Mouse (Mus musculus): ENCODE results near the gene Sema5a. TPM values are rescaled to one million over a fixed set of nuclear protein-coding genes. Genes with fewer than 3 reads are reported as not detected.

Sema5a gene
- polyA plus RNA-seq, 1 experiment from 2014 or later: 3.0 TPM

DNA sequence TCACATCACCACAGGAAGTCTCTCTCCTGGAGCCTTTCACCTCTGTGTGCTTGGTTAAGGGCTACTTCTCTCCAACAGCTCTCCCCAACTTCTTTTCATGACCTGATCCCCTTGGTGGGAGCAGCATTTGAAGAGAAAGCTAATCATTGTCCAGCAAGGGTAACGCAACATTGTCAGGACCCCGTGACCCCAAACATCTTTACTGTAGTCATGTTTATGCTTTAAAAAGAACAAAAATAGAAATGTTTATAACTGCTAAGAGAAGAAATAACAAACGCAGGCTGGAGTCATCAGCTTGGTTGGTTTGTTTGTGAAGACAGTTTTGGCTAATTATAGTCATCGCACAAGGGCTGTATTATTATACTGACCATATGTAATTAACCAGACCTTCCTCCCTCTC lies 198.1 kb downstream of the Sema5a start:
- 87% methylated on average over 4 of the region's 4 CpGs for WGBS
- no peak overlapping the region for H3K27ac ChIP-seq (replicated peaks)
- H3K9me3 ChIP-seq (replicated peaks): no peaks in the 10 kb centered on the region

DNA sequence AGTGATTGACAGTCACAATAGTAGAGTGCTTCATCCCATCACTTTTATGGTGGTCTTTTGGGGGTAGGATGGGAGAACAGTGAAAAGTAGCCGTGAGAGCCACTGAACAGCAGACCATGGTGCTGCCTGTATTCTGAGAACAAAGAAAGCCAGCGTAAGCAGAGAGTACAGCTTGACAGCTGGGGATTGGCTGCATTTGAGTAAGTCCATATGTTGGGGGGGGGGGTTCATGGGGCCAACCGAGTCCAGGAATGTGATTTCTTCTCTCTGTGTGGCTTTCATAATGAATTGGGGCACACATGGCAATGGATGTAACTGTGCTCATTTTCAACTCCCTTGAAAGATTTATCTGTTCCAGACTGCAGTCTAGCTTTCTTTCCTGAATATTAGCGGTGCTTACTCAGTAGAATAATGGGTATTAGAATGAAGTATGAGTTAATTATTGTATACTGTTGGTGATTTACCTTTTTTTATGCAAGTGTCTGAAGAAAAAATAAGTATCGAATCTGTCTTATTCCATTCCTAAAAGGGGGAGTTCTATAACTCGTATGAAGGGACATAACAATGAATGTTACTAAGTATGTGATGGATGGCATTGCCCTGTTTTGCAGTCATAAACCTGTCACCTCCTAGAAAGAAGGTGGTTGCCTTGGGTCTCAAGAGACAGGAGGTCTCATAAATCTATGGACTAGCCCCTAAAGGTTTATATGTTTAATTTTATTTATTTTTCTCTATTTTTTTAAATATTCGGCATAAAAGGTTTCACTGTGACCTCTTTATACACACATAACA lies 203.1 kb downstream of the Sema5a start:
- no peaks in the 10 kb centered on the region for H3K4me1 ChIP-seq

More for the DNA sequence above, 198.1 kb downstream of the Sema5a start:
- H3K4me3 ChIP-seq: no peak overlapping the region
- H3K4me1 ChIP-seq: no peaks in the 10 kb centered on the region
- DNase-seq (ENCODE audit: low spot score): no peak
- H3K27me3 ChIP-seq (ENCODE audit: low read depth, poor library complexity, severe bottlenecking): no peaks in the 10 kb centered on the region
- no peaks in the 10 kb centered on the region for H3K36me3 ChIP-seq

DNA sequence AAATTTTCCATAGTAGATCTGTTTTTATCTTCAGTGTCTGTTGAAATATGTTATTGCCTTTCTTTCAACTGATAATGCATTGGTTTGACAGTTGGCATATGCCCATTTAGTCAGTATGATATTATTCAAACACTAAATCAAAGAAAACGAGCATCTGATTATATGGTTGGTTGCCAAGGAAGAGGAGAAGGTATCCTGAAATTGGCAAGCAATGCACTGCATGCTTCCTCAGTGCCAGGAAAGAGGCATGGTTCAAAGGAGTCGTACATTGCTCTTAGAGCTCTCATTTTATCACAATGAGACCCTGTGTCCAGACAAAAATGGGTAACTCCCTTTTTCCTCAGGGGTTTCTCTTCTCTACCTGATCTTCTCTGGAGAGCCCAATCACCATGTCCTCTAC lies 214.4 kb downstream of the Sema5a start:
- Histone ChIP-seq H3K27ac (replicated peaks) (no peak overlapping the region), H3K9me3 (replicated peaks) (no peaks in the 10 kb centered on the region), H3K4me3 (no peak overlapping the region), H3K4me1 (no peaks in the 10 kb centered on the region), H3K27me3 (ENCODE audit: low read depth, poor library complexity, severe bottlenecking) (no peaks in the 10 kb centered on the region), H3K36me3 (no peaks in the 10 kb centered on the region)
- no peak for DNase-seq (ENCODE audit: low spot score)
- 74% methylated on average over 2 of the region's 2 CpGs for WGBS

More for the DNA sequence above, 203.1 kb downstream of the Sema5a start:
- Histone ChIP-seq H3K9me3 (replicated peaks) (no peaks in the 10 kb centered on the region), H3K27ac (replicated peaks) (0 out of 2 replicates have a peak overlapping the region, but pooled peaks have one; percentile 46), H3K4me3 (no peak overlapping the region), H3K36me3 (no peaks in the 10 kb centered on the region), H3K27me3 (ENCODE audit: low read depth, poor library complexity, severe bottlenecking) (no peaks in the 10 kb centered on the region)
- no peak for DNase-seq (ENCODE audit: low spot score)
- WGBS: 76% methylated on average over 7 of the region's 7 CpGs

DNA sequence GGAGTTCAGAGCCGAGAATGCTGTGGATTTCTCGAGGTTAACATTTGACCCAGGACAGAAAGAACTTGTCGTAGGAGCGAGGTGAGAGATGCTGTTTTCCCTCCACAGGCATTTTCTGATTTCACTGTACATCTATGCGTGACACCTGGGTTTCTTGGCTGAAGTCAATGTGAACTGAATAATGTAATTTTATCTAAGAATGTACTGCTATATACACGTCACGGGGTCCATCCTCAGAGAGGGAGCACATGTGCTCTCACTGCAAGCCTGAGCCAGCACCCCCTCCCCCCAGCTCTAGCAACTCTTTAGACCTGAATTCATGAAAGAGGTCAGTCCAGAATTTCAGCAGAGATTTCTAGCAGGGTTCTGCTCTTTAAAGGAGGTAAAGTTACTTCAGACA lies 215.6 kb downstream of the Sema5a start:
- 88% methylated on average over 7 of the region's 7 CpGs for WGBS
- Histone ChIP-seq H3K27me3 (ENCODE audit: low read depth, poor library complexity, severe bottlenecking) (no peaks in the 10 kb centered on the region), H3K9me3 (replicated peaks) (no peaks in the 10 kb centered on the region), H3K36me3 (no peaks in the 10 kb centered on the region), H3K27ac (replicated peaks) (no peak overlapping the region), H3K4me1 (no peaks in the 10 kb centered on the region), H3K4me3 (no peak overlapping the region)
- no peak for DNase-seq (ENCODE audit: low spot score)

DNA sequence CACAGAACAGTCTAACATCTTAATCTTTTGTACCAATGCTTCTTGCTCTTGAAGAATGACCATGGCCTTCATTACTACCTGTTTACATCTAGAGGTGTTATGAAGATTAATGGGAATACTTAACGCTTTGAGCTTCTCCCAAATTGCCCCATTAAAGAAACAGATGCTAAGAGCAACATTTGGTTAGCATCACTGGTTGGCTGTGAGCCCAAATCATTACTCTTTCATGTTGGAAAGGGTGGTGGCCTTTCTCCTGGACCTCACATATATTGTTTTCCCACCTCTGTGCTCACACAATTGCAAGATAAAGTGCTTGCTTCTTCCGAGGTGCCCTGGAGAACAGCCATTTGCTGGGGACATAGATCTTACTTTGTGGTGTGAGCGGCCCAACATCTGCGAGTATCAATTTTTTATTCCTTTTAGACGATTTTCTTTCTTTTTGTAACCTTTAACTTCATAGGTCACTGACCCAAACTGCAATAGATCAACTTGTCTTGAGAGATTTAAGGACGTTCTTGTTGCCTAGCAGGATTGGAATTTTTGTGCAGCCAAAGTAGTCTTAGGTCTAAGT lies 227.0 kb downstream of the Sema5a start:
- no peaks in the 10 kb centered on the region for H3K27me3 ChIP-seq (ENCODE audit: low read depth, poor library complexity, severe bottlenecking)
- H3K9me3 ChIP-seq (replicated peaks): no peaks in the 10 kb centered on the region
- no peak overlapping the region for H3K4me3 ChIP-seq
- no peak overlapping the region for H3K27ac ChIP-seq (replicated peaks)
- WGBS: 86% methylated on average over 6 of the region's 6 CpGs
- no peaks in the 10 kb centered on the region for H3K4me1 ChIP-seq
- H3K36me3 ChIP-seq: no peaks in the 10 kb centered on the region
- DNase-seq (ENCODE audit: low spot score): no peak

DNA sequence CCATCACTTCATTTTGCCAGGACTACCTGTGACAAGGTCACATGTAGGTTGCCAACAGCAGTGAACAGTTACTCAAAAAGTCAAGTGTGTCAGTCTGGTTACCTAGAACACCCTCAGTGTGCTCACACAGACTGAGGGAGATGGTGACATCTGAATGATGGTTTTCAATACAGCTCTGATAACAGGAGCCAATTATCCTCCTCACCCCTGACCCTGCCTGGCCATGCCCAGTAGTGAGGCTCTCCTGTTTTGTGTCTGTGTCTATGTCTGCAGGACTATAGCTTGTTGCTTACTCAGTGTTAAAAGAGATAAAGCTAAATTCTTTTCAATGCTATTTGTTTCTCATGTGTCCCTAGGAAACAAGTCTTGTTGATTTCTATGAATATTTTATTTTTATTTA lies 236.1 kb downstream of the Sema5a start:
- no peak overlapping the region for H3K27ac ChIP-seq (replicated peaks)
- no peaks in the 10 kb centered on the region for H3K4me1 ChIP-seq
- H3K27me3 ChIP-seq (ENCODE audit: low read depth, poor library complexity, severe bottlenecking): no peaks in the 10 kb centered on the region
- DNase-seq (ENCODE audit: low spot score): no peak
- no peak overlapping the region for H3K4me3 ChIP-seq
- H3K9me3 ChIP-seq (replicated peaks): no peaks in the 10 kb centered on the region
- no peaks in the 10 kb centered on the region for H3K36me3 ChIP-seq

DNA sequence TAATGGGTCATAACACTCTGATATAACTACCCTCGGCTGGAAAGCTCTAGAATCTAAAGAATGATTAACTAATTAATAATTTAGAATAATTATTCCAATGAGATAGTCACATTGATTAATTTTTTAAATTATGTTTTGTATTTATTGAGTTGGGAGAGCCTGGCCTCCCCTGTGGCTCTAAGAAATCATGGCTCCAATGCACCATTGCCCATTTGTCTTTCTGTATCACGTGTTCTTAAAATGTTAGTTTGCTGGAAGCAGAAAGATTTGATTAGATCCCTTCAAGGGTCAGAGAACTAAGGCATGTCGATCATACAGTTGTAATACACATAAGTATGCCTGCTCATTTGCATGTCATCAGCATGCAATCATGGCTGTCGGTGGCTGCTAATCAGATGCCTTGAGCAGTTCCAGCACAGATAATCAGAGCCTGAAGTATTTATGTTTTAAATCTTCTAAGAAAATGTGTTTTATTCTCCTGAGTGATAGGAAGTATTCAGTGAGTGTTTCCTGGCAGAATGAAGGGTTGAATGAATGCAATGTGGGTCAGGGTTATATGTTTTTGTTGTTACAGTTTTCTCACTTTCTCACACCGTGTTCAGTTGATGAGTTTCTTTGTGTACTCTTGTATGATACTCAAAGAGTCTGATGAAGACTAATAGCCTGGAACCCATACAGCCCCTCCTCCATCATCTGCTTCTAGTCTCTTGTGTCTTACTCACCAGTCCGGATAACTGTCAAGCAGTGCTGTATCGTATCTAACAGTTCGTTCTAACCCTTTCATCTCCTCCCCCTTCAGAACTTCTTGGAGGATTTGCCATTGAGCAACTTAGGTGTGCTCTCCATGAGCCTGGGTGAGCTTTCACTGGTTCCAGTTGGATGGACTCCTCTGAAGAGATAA lies 240.7 kb downstream of the Sema5a start:
- H3K27ac ChIP-seq (replicated peaks): no peak overlapping the region
- no peaks in the 10 kb centered on the region for H3K36me3 ChIP-seq
- no peak overlapping the region for H3K4me3 ChIP-seq
- 91% methylated on average over 8 of the region's 8 CpGs for WGBS
- H3K9me3 ChIP-seq (replicated peaks): no peaks in the 10 kb centered on the region
- no peaks in the 10 kb centered on the region for H3K4me1 ChIP-seq
- H3K27me3 ChIP-seq (ENCODE audit: low read depth, poor library complexity, severe bottlenecking): no peaks in the 10 kb centered on the region
- no peak for DNase-seq (ENCODE audit: low spot score)

DNA sequence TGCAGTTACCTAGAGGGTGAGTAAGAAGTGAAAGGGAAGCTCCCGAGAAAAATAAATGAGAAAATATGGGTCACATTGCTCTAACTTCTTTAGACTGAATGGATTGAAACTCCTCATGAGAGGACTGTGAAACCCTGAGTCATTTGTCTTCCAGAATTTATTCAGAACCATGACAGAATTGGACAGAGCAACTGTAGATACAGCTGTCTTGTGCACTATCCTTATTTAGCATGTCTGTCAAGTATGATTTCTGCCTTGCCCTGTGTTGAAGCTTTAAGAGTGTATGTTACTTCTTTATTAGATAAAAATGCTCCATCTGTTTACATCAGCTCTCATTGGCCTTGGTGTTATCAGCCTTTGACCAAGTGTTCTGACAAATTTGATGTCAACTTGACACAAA lies 243.4 kb downstream of the Sema5a start:
- Histone ChIP-seq H3K9me3 (replicated peaks) (no peaks in the 10 kb centered on the region), H3K4me3 (no peak overlapping the region), H3K27me3 (ENCODE audit: low read depth, poor library complexity, severe bottlenecking) (no peaks in the 10 kb centered on the region), H3K27ac (replicated peaks) (no peak overlapping the region), H3K4me1 (no peaks in the 10 kb centered on the region), H3K36me3 (no peaks in the 10 kb centered on the region)
- no peak for DNase-seq (ENCODE audit: low spot score)
- 82% methylated on average over 1 of the region's 1 CpGs for WGBS

DNA sequence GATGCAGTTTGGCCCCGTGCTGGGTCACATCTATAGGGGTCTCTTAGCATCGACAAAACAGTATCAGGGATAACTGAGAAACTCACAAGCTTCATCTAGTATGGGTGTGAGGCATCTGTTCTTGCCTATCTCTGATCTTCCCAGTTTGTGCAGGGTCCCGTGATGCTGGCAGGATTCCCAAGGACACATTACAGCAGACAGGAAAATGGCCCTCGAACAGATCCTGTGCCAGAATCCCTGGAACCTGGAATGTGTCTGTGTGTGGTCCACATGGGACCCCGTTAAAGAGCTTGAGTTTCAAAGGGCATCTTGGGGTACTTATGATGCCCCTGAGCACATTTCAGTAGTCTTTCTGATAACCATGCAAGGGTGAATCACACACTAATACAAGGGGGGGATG lies 249.6 kb downstream of the Sema5a start:
- Histone ChIP-seq H3K27me3 (ENCODE audit: low read depth, poor library complexity, severe bottlenecking) (no peaks in the 10 kb centered on the region), H3K36me3 (no peaks in the 10 kb centered on the region), H3K27ac (replicated peaks) (no peak overlapping the region), H3K4me3 (no peak overlapping the region), H3K9me3 (replicated peaks) (no peaks in the 10 kb centered on the region), H3K4me1 (no peaks in the 10 kb centered on the region)
- no peak for DNase-seq (ENCODE audit: low spot score)
- WGBS: 84% methylated on average over 5 of the region's 5 CpGs

DNA sequence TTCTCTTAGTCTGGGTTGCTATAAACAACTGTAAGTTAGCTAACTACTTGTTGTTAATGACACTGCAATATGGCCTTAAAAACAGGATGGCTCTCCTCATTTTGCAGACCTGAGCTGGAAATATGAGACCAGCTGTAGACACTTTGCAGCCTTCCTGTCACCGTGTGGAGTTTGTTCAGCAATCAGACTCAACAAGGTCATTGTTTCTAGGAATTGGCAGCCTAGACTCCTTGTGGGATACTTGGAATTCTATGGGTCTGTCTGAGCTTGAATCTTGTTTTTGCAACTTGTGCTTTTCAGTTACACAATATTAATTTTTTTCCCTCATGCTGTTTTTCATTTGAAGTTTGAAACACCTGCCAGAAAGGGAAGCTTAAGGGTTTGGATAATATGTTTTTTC lies 250.3 kb downstream of the Sema5a start:
- no peak overlapping the region for H3K4me3 ChIP-seq
- H3K36me3 ChIP-seq: no peaks in the 10 kb centered on the region
- no peak overlapping the region for H3K27ac ChIP-seq (replicated peaks)
- no peak for DNase-seq (ENCODE audit: low spot score)
- no peaks in the 10 kb centered on the region for H3K9me3 ChIP-seq (replicated peaks)
- no peaks in the 10 kb centered on the region for H3K4me1 ChIP-seq
- WGBS: 65% methylated on average over 1 of the region's 1 CpGs
- H3K27me3 ChIP-seq (ENCODE audit: low read depth, poor library complexity, severe bottlenecking): no peaks in the 10 kb centered on the region

DNA sequence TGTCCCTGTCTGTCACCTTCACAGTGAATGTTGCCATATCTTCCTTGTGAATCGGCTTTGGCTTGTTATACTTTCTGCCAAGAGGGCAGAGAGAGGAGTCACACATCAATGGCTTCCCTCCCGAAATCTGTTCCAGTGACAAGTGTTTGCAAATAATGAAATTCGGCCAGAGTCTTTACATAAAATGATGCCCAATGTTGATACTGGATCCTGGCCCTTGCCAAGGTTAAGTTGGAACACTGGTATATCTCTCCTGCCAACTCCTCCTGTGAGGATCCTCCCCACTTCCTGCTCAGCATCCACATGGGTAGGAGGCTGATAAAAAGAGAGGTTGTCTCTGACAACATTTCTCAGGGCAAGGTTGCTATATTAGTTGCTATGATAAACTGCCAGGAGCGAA lies 252.3 kb downstream of the Sema5a start:
- DNase-seq (ENCODE audit: low spot score): no peak
- no peaks in the 10 kb centered on the region for H3K36me3 ChIP-seq

DNA sequence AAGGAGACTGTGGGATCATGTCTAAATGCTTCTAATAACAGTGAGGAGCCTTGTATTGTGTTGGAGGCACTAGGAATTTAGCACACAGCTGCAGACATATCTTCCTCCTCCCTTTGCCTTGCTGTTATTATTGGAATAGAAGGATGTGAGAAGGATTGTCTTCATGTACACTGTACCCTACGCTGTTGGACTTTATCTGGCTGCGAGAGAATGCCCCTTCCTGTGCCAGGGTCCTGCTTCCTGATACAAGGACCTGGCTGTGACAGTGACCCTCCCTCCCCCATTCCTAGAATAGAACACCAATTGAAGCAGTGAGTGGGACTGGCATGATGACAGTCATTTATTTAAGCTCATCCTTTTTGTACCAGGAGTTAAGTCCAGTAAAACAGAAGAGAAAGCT lies 261.3 kb downstream of the Sema5a start:
- no peak for DNase-seq (ENCODE audit: low spot score)
- H3K36me3 ChIP-seq: no peaks in the 10 kb centered on the region
- H3K27me3 ChIP-seq (ENCODE audit: low read depth, poor library complexity, severe bottlenecking): no peaks in the 10 kb centered on the region
- H3K9me3 ChIP-seq (replicated peaks): no peaks in the 10 kb centered on the region
- WGBS: 81% methylated on average over 2 of the region's 2 CpGs
- no peak overlapping the region for H3K4me3 ChIP-seq
- H3K27ac ChIP-seq (replicated peaks): no peak overlapping the region
- H3K4me1 ChIP-seq: no peaks in the 10 kb centered on the region

More for the DNA sequence above, 252.3 kb downstream of the Sema5a start:
- H3K27me3 ChIP-seq (ENCODE audit: low read depth, poor library complexity, severe bottlenecking): no peaks in the 10 kb centered on the region
- H3K4me3 ChIP-seq: no peak overlapping the region
- no peaks in the 10 kb centered on the region for H3K9me3 ChIP-seq (replicated peaks)
- no peak overlapping the region for H3K27ac ChIP-seq (replicated peaks)
- 83% methylated on average over 4 of the region's 4 CpGs for WGBS
- no peaks in the 10 kb centered on the region for H3K4me1 ChIP-seq

DNA sequence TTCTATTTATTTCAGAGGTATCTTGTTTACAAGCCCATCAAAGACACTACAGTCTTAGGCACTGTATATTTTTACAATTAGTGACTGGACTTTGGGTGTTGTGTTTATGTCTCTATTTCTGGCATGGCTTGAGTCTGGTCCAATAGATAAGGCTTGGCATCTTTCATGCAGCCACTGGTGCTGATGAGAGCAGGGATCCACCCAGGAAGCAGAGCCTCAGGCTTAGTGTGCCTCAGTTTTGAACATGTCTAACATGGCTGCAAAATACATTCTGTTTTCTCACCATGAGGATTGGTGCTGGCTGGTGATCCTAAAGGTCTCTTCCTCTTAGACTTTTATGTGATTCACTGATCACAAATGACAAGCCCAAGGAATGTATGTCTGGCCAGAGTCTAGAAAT lies 263.7 kb downstream of the Sema5a start:
- H3K9me3 ChIP-seq (replicated peaks): no peaks in the 10 kb centered on the region
- H3K27ac ChIP-seq (replicated peaks): no peak overlapping the region
- no peaks in the 10 kb centered on the region for H3K27me3 ChIP-seq (ENCODE audit: low read depth, poor library complexity, severe bottlenecking)
- H3K36me3 ChIP-seq: no peaks in the 10 kb centered on the region
- H3K4me1 ChIP-seq: no peaks in the 10 kb centered on the region
- DNase-seq (ENCODE audit: low spot score): no peak
- no peak overlapping the region for H3K4me3 ChIP-seq
